15 mouse cellular contexts compared by ENCODE assay signal in genomic region chr12:85484655-85485054, GRCm38 (mm10).
"Had no signal": no experiment of that assay in that cellular context is flagged by ENCODE, and none has a peak within 500 bp of the region (broad histone marks: within the 10 kb centered on the region; RNA-seq: fewer than 3 reads in every experiment).

No protein-coding gene starts in this region.

- ATAC-seq: inflammation-experienced regulatory T-cells, adult 6 months had no signal

- H3K4me3 ChIP-seq: stomach, embryonic 15.5 days had no signal

- H3K27me3 ChIP-seq: lung, embryonic 15.5 days; stomach, embryonic 15.5 days had no signal

- H3K9me3 ChIP-seq: liver, embryonic 15.5 days; lung, embryonic 15.5 days; stomach, embryonic 15.5 days had no signal

- H3K27ac ChIP-seq: liver, embryonic 15.5 days; macrophage had no signal

- H3K9ac ChIP-seq: liver, embryonic 15.5 days; stomach, embryonic 15.5 days had no signal

- H3K36me3 ChIP-seq: liver, embryonic 15.5 days; lung, embryonic 15.5 days; stomach, embryonic 15.5 days had no signal

- DNase-seq: kidney, adult 2 months; kidney, postnatal 10 days; kidney, postnatal 36 days; layer of hippocampus, postnatal 36 days; lung, adult 18-20 months; lung, postnatal 14 days; retina, postnatal 1 day; right cerebral cortex, postnatal 25 days; spleen, adult 18-20 months; thymus, postnatal 36 days had no signal
